Mouse (Mus musculus) hindbrain, embryonic 11.5 days (tissue): ENCODE results near the gene Olah. TPM values are rescaled to one million over a fixed set of nuclear protein-coding genes. Genes with fewer than 3 reads are reported as not detected.

Source experiments
- ATAC-seq: fragments of 200-750 bp; cut with Nextera tagmentation; 2 replicates; pipeline ENCODE4 v1.8.0; 2017; ENCODE audit warnings: mild to moderate bottlenecking, moderate TSS enrichment, moderate library complexity; ENCODE audit not compliant: low FRiP score
- DNase-seq: peaks from one replicate; pipeline ENCODE4 v3.0.0-alpha.2; 2015; ENCODE audit warnings: low spot score
- H3K27ac ChIP-seq: fragments of 300-500 bp; sonication (generic); 2 replicates; pipeline ENCODE4 v1.5.1; 2014; ENCODE audit warnings: mild to moderate bottlenecking, low read depth, low read length
- H3K27me3 ChIP-seq: fragments of 300-500 bp; sonication (generic); 2 replicates; pipeline ENCODE4 v1.6.1; 2014; ENCODE audit warnings: mild to moderate bottlenecking, low read length, moderate library complexity, mixed read lengths; ENCODE audit not compliant: control insufficient read depth, insufficient read depth
- H3K36me3 ChIP-seq: fragments of 300-500 bp; sonication (generic); 2 replicates; pipeline ENCODE4 v1.6.1; 2014; ENCODE audit warnings: mild to moderate bottlenecking, low read length, moderate library complexity, mixed read lengths; ENCODE audit not compliant: control insufficient read depth, insufficient read depth
- H3K4me1 ChIP-seq: fragments of 300-500 bp; sonication (generic); replicated peaks from 2 replicates; pipeline ENCODE4 v1.6.1; 2014; ENCODE audit warnings: low read length, mixed read lengths; ENCODE audit not compliant: control insufficient read depth, insufficient read depth
- H3K4me2 ChIP-seq: fragments of 300-500 bp; sonication (generic); replicated peaks from 2 replicates; pipeline ENCODE4 v1.6.1; 2014; ENCODE audit warnings: mild to moderate bottlenecking, low read depth, low read length
- H3K4me3 ChIP-seq: fragments of 300-500 bp; sonication (generic); 2 replicates; pipeline ENCODE4 v1.5.1; 2014; ENCODE audit warnings: low read depth, low read length
- H3K9ac ChIP-seq: fragments of 300-500 bp; sonication (generic); 2 replicates; pipeline ENCODE4 v1.6.1; 2014; ENCODE audit warnings: low read depth, low read length
- H3K9me3 ChIP-seq: fragments of 300-500 bp; sonication (generic); 2 replicates; pipeline ENCODE4 v1.6.1; 2016; ENCODE audit warnings: low read length; ENCODE audit not compliant: control insufficient read depth
- WGBS: fragments of 180-500 bp; shearing (Covaris S2); extraction: QIAGEN DNeasy Blood & Tissue Kit; methylation state at CpG from one replicate; pipeline ENCODE4 v1.1.7; 2014; 5-methylcytosine and 5-hydroxymethylcytosine counted together
- polyA plus RNA-seq: library from polyadenylated mRNA; unstranded; fragments of >200 nt; fragmentation: Nextera tagmentation; extraction: Ambion mirVana; gene quantifications from 2 replicates; pipeline ENCODE4 v1.2.1, GENCODE M21; 2014

Gene Olah
- polyA plus RNA-seq, 1 experiment from 2014 or later = 0.11 TPM

- ATAC-seq (no peak), DNase-seq (no peak)
- no peaks in the 10 kb centered on the region for H3K36me3 ChIP-seq
- WGBS = 92% methylated on average over 7 of the region's 7 CpGs
- H3K9ac ChIP-seq = no peak overlapping the region
- H3K27me3 ChIP-seq = no peaks in the 10 kb centered on the region
- no peak overlapping the region for H3K27ac ChIP-seq
- no peak overlapping the region for H3K4me2 ChIP-seq
- no peaks in the 10 kb centered on the region for H3K9me3 ChIP-seq
- H3K4me1 ChIP-seq = no peaks in the 10 kb centered on the region
- H3K4me3 ChIP-seq = no peak overlapping the region
Observed at GRCm38 (mm10) chr2:3295826-3296225, 101.2 kb downstream of the Olah start.

DNA sequence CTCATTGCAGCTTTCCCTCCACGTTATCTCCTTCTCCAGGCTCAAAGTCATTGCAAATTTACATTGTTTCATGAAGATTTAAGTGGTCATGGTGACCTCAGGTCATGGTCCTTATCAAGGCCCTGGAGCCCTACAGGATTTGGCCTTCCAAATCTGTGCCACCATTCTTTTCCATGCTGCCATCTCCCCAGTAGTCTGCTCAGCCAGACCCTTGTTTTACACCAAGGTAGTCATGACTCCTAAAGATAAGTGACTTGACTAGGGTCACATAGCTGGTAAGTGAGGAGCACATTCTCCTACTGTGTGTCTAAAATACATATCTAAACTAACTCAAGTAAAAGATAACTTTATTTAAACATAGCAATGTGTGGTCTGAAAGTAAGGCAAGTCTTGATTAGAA lies 104.8 kb downstream of the Olah start:
- H3K36me3 ChIP-seq = no peaks in the 10 kb centered on the region
- H3K4me2 ChIP-seq = no peak overlapping the region
- no peaks in the 10 kb centered on the region for H3K9me3 ChIP-seq
- ATAC-seq = no peak
- no peaks in the 10 kb centered on the region for H3K27me3 ChIP-seq
- H3K9ac ChIP-seq = no peak overlapping the region
- WGBS = 84% methylated on average over 1 of the region's 1 CpGs
- H3K4me3 ChIP-seq = no peak overlapping the region
- no peaks in the 10 kb centered on the region for H3K4me1 ChIP-seq
- DNase-seq = no peak
- H3K27ac ChIP-seq = no peak overlapping the region

Other genes with a start within 250 kb of the Olah start
- 64.2 and 76.5 TPM in 2 replicates for gene Nmt2, start 113.0 kb downstream of the Olah start, polyA plus RNA-seq
- gene Rpp38, start 64.6 kb downstream of the Olah start, polyA plus RNA-seq = 16.2 and 20.5 TPM in 2 replicates
- gene Acbd7, start 61.0 kb downstream of the Olah start, polyA plus RNA-seq = 0.36 and 0.52 TPM in 2 replicates
- 5.3 and 7.7 TPM in 2 replicates for gene Meig1, start 25.4 kb upstream of the Olah start, polyA plus RNA-seq
- gene Dclre1c, start 26.9 kb upstream of the Olah start, polyA plus RNA-seq = 8.6 and 11.0 TPM in 2 replicates
- gene Suv39h2, start 77.8 kb upstream of the Olah start, polyA plus RNA-seq = 39.7 and 41.3 TPM in 2 replicates
- gene Gm45902, start 115.6 kb upstream of the Olah start, polyA plus RNA-seq = 6.9 and 8.2 TPM in 2 replicates
- gene Hspa14, start 115.6 kb upstream of the Olah start, polyA plus RNA-seq = 108 and 111 TPM in 2 replicates
- gene Cdnf, start 115.8 kb upstream of the Olah start, polyA plus RNA-seq = 0.19 and 0.43 TPM in 2 replicates
- gene Fam107b, start 173.3 kb upstream of the Olah start, polyA plus RNA-seq = 65.8 and 70.9 TPM in 2 replicates